Mouse (Mus musculus) brain, embryonic 14.5 days (tissue): Measurements from ENCODE around the gene Pgpep1.

Source experiments
- CTCF ChIP-seq: fragments of 200-500 bp; IDR thresholded peaks from 2 replicates; pipeline ENCODE4 v1.5.1; 2012; ENCODE audit warnings: inconsistent platforms, mild to moderate bottlenecking, moderate library complexity, borderline replicate concordance; ENCODE audit not compliant: insufficient read depth, insufficient read length; ENCODE audit errors: extremely low read depth
- POLR2A ChIP-seq: fragments of 200-500 bp; IDR thresholded peaks from 2 replicates; pipeline ENCODE4 v1.6.1; 2012; ENCODE audit warnings: mild to moderate bottlenecking, inconsistent platforms, borderline replicate concordance; ENCODE audit not compliant: poor library complexity, insufficient read depth, insufficient read length, severe bottlenecking; ENCODE audit errors: extremely low read depth

DNA sequence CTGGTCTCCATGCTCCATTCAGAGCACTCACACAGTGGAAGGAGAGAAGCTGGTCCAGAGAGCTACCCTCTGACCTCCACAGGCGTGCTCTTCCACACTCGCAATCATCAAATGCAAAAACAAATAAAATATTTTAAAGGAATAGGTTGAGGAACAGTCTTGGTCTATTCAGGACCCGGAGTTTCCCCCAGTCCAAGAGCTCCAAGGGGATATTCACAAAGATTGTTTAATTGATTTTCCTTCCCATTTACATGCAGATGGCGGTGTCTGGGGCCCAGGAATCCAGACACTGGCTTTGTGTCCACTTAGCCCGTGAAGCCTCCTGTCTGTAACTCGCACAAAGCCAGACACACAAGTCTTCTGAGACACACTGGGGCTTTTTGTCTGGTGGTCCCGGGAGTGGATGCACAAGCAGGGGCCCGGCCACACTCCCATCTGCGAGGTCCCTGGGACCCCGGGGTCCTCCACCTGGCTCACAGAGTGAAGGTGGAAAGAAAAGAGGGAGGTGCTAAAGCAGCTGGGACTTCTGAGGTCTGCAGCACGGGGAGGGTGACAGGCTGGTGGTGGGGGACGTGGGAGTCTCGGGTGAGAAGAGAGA is 3.9 kb downstream of the Pgpep1 start:
- TF ChIP-seq POLR2A: no peak
- no peak for TF ChIP-seq CTCF
